Mouse (Mus musculus): ENCODE data around the gene Plac9a.
"Not testable (repeated sequence)": the region's sequence is repeated elsewhere in the genome, so short reads cannot be mapped to it uniquely, and the experiment has no call there.

- not testable (repeated sequence) for TF ChIP-seq GATA1 (IDR thresholded peaks at IDR 0.05; ENCODE audit: borderline replicate concordance, low read length); FLI1 (IDR thresholded peaks at IDR 0.05; ENCODE audit: low read length)
Observed at GRCm38 (mm10) chr14:25907272-25907671, 4.4 kb upstream of the Plac9a start.

Measured in megakaryocyte, embryonic 14.5 days (primary cell).